Mouse (Mus musculus) forebrain, embryonic 16.5 days (tissue): ENCODE measurements at regions not wholly inside any gene's neighbourhood (a gene's known extent, or its start where the extent isn't known, plus 50 kb on each side); places are given as distances from the start of the nearest gene placed in this dataset.

Experiments
- ATAC-seq: fragments of 200-750 bp; cut with Nextera tagmentation; 2 replicates; pipeline ENCODE4 v1.8.0; 2017; ENCODE audit warnings: mild to moderate bottlenecking, moderate library complexity
- H3K27ac ChIP-seq: fragments of 300-500 bp; sonication (generic); 2 replicates; pipeline ENCODE4 v1.5.1; 2014; ENCODE audit warnings: low read length, control low read depth
- H3K27me3 ChIP-seq: fragments of 300-500 bp; sonication (generic); replicated peaks from 2 replicates; pipeline ENCODE4 v1.6.1; 2014; ENCODE audit warnings: low read length; ENCODE audit not compliant: control insufficient read depth, insufficient read depth
- H3K36me3 ChIP-seq: fragments of 300-500 bp; sonication (generic); 2 replicates; pipeline ENCODE4 v1.6.1; 2014; ENCODE audit not compliant: control insufficient read depth, insufficient read depth
- H3K4me1 ChIP-seq: fragments of 300-500 bp; sonication (generic); replicated peaks from 2 replicates; pipeline ENCODE4 v1.6.1; 2014; ENCODE audit warnings: low read length; ENCODE audit not compliant: control insufficient read depth, insufficient read depth
- H3K4me2 ChIP-seq: fragments of 300-500 bp; sonication (generic); 2 replicates; pipeline ENCODE4 v1.6.1; 2014; ENCODE audit warnings: mild to moderate bottlenecking, low read length, control low read depth
- H3K4me3 ChIP-seq: fragments of 300-500 bp; sonication (generic); replicated peaks from 2 replicates; pipeline ENCODE4 v1.5.1; 2014; ENCODE audit warnings: mild to moderate bottlenecking, low read length, control low read depth
- H3K9ac ChIP-seq: fragments of 300-500 bp; sonication (generic); replicated peaks from 2 replicates; pipeline ENCODE4 v1.6.1; 2014; ENCODE audit warnings: low read depth, low read length, control low read depth
- H3K9me3 ChIP-seq: fragments of 300-500 bp; sonication (generic); 2 replicates; pipeline ENCODE4 v1.6.1; 2016; ENCODE audit warnings: low read length; ENCODE audit not compliant: control insufficient read depth
- WGBS: fragments of 180-500 bp; shearing (Covaris S2); extraction: QIAGEN DNeasy Blood & Tissue Kit; methylation state at CpG from one replicate; pipeline ENCODE4 v1.1.7; 2014; 5-methylcytosine and 5-hydroxymethylcytosine counted together

DNA sequence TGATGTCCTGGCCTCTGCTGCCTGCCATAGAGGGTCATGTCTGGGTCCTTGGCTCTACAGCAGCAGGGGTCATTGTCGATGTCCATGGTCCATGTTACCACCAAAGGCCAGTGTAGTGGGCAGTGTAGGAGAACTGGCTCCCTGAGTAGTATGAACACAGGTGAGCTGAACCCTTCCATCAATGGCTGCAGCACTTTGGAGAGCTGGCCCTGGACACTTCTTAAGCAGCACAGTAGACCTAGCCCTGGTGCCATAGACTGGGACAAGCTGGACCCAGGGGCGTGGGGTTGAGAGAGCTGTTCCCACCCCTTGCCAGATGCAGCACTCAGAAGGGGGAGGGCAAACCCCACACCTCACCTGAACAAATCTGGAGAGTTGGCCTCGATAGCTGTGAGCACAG is 120.0 kb upstream of the A730009L09Rik start:
- Histone ChIP-seq H3K4me3 (no peak overlapping the region), H3K27me3 (no peaks in the 10 kb centered on the region), H3K4me2 (no peak overlapping the region), H3K27ac (no peak overlapping the region), H3K4me1 (no peaks in the 10 kb centered on the region), H3K9me3 (no peaks in the 10 kb centered on the region), H3K36me3 (no peaks in the 10 kb centered on the region), H3K9ac (no peak overlapping the region)
- ATAC-seq: no peak
- WGBS: 87% methylated on average over 3 of the region's 3 CpGs

DNA sequence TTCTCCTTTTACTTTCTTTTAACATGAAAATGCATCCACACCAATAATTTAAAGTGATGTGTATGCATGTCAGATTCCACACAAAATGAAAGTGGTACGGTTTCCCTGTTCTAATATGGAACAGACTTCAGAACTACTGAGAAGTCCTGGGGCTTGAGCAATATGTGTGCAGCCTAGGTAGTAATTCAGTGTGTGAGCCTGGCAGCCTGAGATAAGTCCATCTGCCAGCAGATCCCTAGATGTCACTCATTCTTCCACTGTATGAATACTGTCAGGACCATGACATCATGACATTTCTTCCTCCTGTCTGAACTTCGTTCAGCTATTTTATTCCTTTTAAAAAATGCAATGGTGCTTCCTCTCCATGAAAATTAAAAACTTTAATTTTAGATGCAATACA is 93.3 kb upstream of the A730009L09Rik start:
- Histone ChIP-seq H3K4me3 (no peak overlapping the region), H3K36me3 (no peaks in the 10 kb centered on the region), H3K4me2 (no peak overlapping the region), H3K9ac (no peak overlapping the region), H3K9me3 (no peaks in the 10 kb centered on the region), H3K27me3 (no peaks in the 10 kb centered on the region), H3K4me1 (no peaks in the 10 kb centered on the region), H3K27ac (no peak overlapping the region)
- no peak for ATAC-seq
- WGBS: 81% methylated on average over 2 of the region's 2 CpGs

DNA sequence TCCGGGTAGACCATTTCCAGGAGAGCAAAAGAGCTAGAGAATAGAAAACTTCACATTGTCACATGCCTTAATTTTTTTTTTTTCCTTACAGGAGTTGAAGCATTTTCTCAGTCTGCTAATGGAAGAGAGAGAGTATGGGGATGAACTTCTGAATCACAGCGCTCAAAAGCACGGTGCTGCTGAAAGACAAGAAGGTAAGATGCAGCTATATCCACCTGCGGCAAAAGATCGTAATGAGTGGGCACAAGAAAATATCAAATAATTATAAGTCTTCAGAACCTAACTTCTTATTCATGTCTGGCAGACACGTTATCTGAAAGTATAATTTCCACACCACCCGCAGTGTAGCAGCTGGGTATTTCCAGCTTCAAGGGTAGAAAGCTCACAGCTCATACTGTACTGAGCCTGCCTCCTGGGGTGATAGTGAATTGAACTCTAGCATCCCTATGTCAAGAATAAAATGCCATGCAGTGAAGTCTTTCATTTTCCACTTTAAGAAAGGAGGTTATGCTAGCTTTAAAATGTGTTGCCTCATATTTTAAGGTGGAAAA is 87.9 kb upstream of the A730009L09Rik start:
- Histone ChIP-seq H3K4me3 (no peak overlapping the region), H3K4me2 (no peak overlapping the region), H3K9ac (no peak overlapping the region), H3K27ac (no peak overlapping the region), H3K27me3 (no peaks in the 10 kb centered on the region), H3K9me3 (no peaks in the 10 kb centered on the region), H3K36me3 (no peaks in the 10 kb centered on the region), H3K4me1 (no peaks in the 10 kb centered on the region)
- ATAC-seq: no peak
- 77% methylated on average over 7 of the region's 7 CpGs for whole genome bisulfite sequencing

DNA sequence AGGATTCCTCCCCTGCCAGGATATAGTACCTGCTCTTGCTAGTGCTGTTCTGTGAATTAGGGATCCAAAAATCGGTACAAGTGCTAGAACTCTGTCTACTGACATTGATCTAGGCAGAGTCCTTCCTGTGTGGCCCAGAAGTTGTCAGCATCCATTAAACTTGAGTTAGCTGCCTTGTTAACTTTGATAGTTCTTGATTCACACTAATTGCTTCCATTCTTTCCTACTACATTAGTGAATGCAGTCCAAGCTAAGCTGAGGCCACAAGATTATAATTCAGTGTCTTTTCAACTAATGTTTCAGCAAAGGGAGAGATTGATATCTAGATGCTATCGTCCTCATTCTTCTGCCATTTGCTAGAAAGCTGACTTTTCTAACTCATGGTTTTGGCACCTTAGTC is 58.3 kb upstream of the A730009L09Rik start:
- Histone ChIP-seq H3K4me2 (no peak overlapping the region), H3K4me3 (no peak overlapping the region), H3K9me3 (no peaks in the 10 kb centered on the region), H3K36me3 (no peaks in the 10 kb centered on the region), H3K4me1 (no peaks in the 10 kb centered on the region), H3K9ac (no peak overlapping the region), H3K27me3 (no peaks in the 10 kb centered on the region), H3K27ac (no peak overlapping the region)
- 83% methylated on average over 2 of the region's 2 CpGs for WGBS
- ATAC-seq: no peak

DNA sequence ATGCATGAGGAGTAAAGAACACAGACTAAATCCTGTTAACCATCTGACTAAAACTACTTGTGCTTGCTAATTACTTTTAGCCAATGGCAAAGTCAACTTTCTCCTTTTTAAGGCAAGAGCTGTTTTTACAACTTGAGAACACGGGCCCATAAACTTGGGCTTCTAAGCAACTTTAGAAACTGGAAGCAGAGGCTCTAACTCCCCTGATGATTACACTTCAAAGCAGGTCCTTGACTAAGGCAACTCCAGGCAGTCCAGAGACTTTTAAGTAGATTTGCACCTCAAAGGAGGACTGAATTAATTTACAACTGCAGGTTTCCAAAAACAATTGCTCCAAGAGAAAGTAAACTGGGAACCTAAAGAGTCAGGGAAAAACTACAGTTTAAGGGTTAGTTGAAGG is 52.8 kb upstream of the A730009L09Rik start:
- no peaks in the 10 kb centered on the region for H3K4me1 ChIP-seq
- no peak overlapping the region for H3K4me2 ChIP-seq
- WGBS: 15% methylated on average over 1 of the region's 1 CpGs
- H3K4me3 ChIP-seq: no peak overlapping the region
- H3K9ac ChIP-seq: no peak overlapping the region
- no peak for ATAC-seq
- H3K27ac ChIP-seq: no peak overlapping the region
- no peaks in the 10 kb centered on the region for H3K36me3 ChIP-seq
- H3K9me3 ChIP-seq: no peaks in the 10 kb centered on the region
- H3K27me3 ChIP-seq: no peaks in the 10 kb centered on the region
